Mouse (Mus musculus) liver, adult 2 months (tissue): ENCODE results near the gene Hist1h2bj.

Experiments used
- CTCF ChIP-seq: fragments of 200-500 bp; IDR thresholded peaks from 2 replicates; pipeline ENCODE4 v1.5.1; 2011; ENCODE audit warnings: low read depth, low read length, control low read depth
- POLR2A ChIP-seq: fragments of 200-500 bp; IDR thresholded peaks from 2 replicates; pipeline ENCODE4 v1.6.1; 2011; ENCODE audit warnings: low read length, control low read depth; ENCODE audit not compliant: insufficient read depth; ENCODE audit errors: extremely low read depth

GRCm38 (mm10) chr13:21993957-21994738, 48.9 kb upstream of the Hist1h2bj start:
- TF ChIP-seq CTCF (no peak), POLR2A (no peak)
